Mouse (Mus musculus) gastrocnemius, postnatal 36 days (tissue): ENCODE results near the gene Syvn1. TPM values are rescaled to one million over a fixed set of nuclear protein-coding genes. Genes with fewer than 3 reads are reported as not detected.

Source experiments
- microRNA-seq, 2 experiments: library from miRNA; unstranded; fragments of <30 nt; microRNA quantifications; one replicate each; pipeline ENCODE4 v1.2.0; 2021
- total RNA-seq, 2 experiments: library from RNA; stranded (reverse); gene quantifications; 2 replicates each; pipeline ENCODE4 v1.2.3; 2021

Gene Syvn1
- total RNA-seq, 2 experiments from 2014 or later, result 14.4 to 15.8 TPM

Small RNA genes lying within 50 kb of the gene (microRNA-seq; reads per million reads assigned to microRNA genes)
- gene Mir6988, result 0 to 0.72 reads per million in 2 experiments

Other genes starting within 250 kb of the Syvn1 start
- gene Frmd8, start 171.3 kb upstream of the Syvn1 start, total RNA-seq, result 1 to 10 TPM; 4.5 to 5.0 TPM
- 1 to 10 TPM in 1 of 2 experiments, under 1 TPM in 1; 0.99 to 1.0 TPM for gene Slc25a45, start 168.8 kb upstream of the Syvn1 start, total RNA-seq
- under 1 TPM in 1 of 2 experiments, not detected in 1; 0.20 TPM for gene Tigd3, start 152.4 kb upstream of the Syvn1 start, total RNA-seq
- 10 to 100 TPM; 75.1 to 81.4 TPM for gene Dpf2, start 133.6 kb upstream of the Syvn1 start, total RNA-seq
- gene Cdc42ep2, start 121.8 kb upstream of the Syvn1 start, total RNA-seq, result 10 to 100 TPM; 10.1 to 12.4 TPM
- gene Pola2, start 82.4 kb upstream of the Syvn1 start, total RNA-seq, result 10 to 100 TPM in 1 of 2 experiments, 1 to 10 TPM in 1; 8.6 to 11.6 TPM
- not detected for gene Slc22a20, start 60.4 kb upstream of the Syvn1 start, total RNA-seq
- 10 to 100 TPM; 82.6 to 95.2 TPM for gene Capn1, start 30.7 kb upstream of the Syvn1 start, total RNA-seq
- 10 to 100 TPM; 25.8 TPM for gene Mrpl49, start 11.2 kb downstream of the Syvn1 start, total RNA-seq
- gene Fau, start 11.3 kb downstream of the Syvn1 start, total RNA-seq, result 100 to 1,000 TPM; 333 to 400 TPM
- 1 to 10 TPM; 7.6 to 9.0 TPM for gene Znhit2, start 14.6 kb downstream of the Syvn1 start, total RNA-seq
- gene Tm7sf2, start 21.8 kb downstream of the Syvn1 start, total RNA-seq, result 1 to 10 TPM; 4.9 to 5.1 TPM
- 10 to 100 TPM; 15.7 to 19.3 TPM for gene Vps51, start 30.7 kb downstream of the Syvn1 start, total RNA-seq
- gene Tmem262, start 33.5 kb downstream of the Syvn1 start, total RNA-seq, result not detected
- gene Gm28374, start 35.7 kb downstream of the Syvn1 start, total RNA-seq, result not detected
- 10 to 100 TPM; 10.2 to 10.3 TPM for gene Zfpl1, start 38.4 kb downstream of the Syvn1 start, total RNA-seq
- under 1 TPM in 1 of 2 experiments, not detected in 1; 0.28 TPM for gene Cdca5, start 38.4 kb downstream of the Syvn1 start, total RNA-seq
- gene AC131692.1, start 47.8 kb downstream of the Syvn1 start, total RNA-seq, result not detected
- not detected for gene Naaladl1, start 59.2 kb downstream of the Syvn1 start, total RNA-seq
- 1 to 10 TPM; 8.7 to 9.8 TPM for gene Sac3d1, start 72.1 kb downstream of the Syvn1 start, total RNA-seq
- gene Snx15, start 81.7 kb downstream of the Syvn1 start, total RNA-seq, result 10 to 100 TPM in 1 of 2 experiments, 1 to 10 TPM in 1; 8.6 to 10.6 TPM
- gene Batf2, start 94.4 kb downstream of the Syvn1 start, total RNA-seq, result under 1 TPM; 0.17 to 0.26 TPM
- gene Arl2, start 95.0 kb downstream of the Syvn1 start, total RNA-seq, result 10 to 100 TPM; 51.8 to 62.6 TPM
- gene Majin, start 137.8 kb downstream of the Syvn1 start, total RNA-seq, result not detected
- gene Gpha2, start 179.8 kb downstream of the Syvn1 start, total RNA-seq, result not detected
- 10 to 100 TPM; 32.2 to 34.6 TPM for gene Ppp2r5b, start 189.3 kb downstream of the Syvn1 start, total RNA-seq
- 10 to 100 TPM; 16.5 to 18.0 TPM for gene Atg2a, start 195.1 kb downstream of the Syvn1 start, total RNA-seq
- gene Ehd1, start 230.1 kb downstream of the Syvn1 start, total RNA-seq, result 10 to 100 TPM; 23.5 to 36.0 TPM